Mouse (Mus musculus) liver, adult 2 months (tissue): ENCODE measurements around the gene Fndc3b. TPM values are rescaled to one million over a fixed set of nuclear protein-coding genes. Genes with fewer than 3 reads are reported as not detected.

Experiments used
- DNase-seq: peaks from one replicate; pipeline ENCODE4 v3.0.0-alpha.2; 2011; ENCODE audit warnings: low read depth, low spot score; ENCODE audit errors: extremely low read depth
- H3K27ac ChIP-seq: fragments of 200-500 bp; replicated peaks from 2 replicates; pipeline ENCODE4 v1.5.1; 2012; ENCODE audit warnings: low read depth, mild to moderate bottlenecking, control low read depth, inconsistent platforms, low read length; ENCODE audit not compliant: insufficient read depth
- H3K27me3 ChIP-seq: fragments of 200-500 bp; 2 replicates; pipeline ENCODE4 v1.6.1; 2012; ENCODE audit warnings: mild to moderate bottlenecking, moderate library complexity, low read length, inconsistent platforms; ENCODE audit not compliant: control insufficient read depth, insufficient read depth
- H3K36me3 ChIP-seq: fragments of 200-500 bp; 2 replicates; pipeline ENCODE4 v1.6.1; 2012; ENCODE audit warnings: low read length, inconsistent platforms; ENCODE audit not compliant: control insufficient read depth, insufficient read depth
- H3K4me1 ChIP-seq: fragments of 200-500 bp; 2 replicates; pipeline ENCODE4 v1.6.1; 2011; ENCODE audit warnings: low read length; ENCODE audit not compliant: control insufficient read depth, insufficient read depth
- H3K4me3 ChIP-seq: fragments of 200-500 bp; 2 replicates; pipeline ENCODE4 v1.5.1; 2011; ENCODE audit warnings: low read depth, mild to moderate bottlenecking, control low read depth, low read length, moderate library complexity; ENCODE audit not compliant: insufficient read depth
- H3K79me2 ChIP-seq: fragments of 200-500 bp; 2 replicates; pipeline ENCODE4 v1.6.1; 2012; ENCODE audit warnings: inconsistent platforms, mild to moderate bottlenecking, low read length, moderate library complexity; ENCODE audit not compliant: control insufficient read depth, insufficient read depth
- H3K9ac ChIP-seq: fragments of 200-500 bp; 2 replicates; pipeline ENCODE4 v1.6.1; 2012; ENCODE audit warnings: low read depth, mild to moderate bottlenecking, control low read depth, inconsistent platforms, low read length
- CTCF ChIP-seq: fragments of 200-500 bp; IDR thresholded peaks from 2 replicates; pipeline ENCODE4 v1.5.1; 2011; ENCODE audit warnings: low read depth, low read length, control low read depth
- POLR2A ChIP-seq: fragments of 200-500 bp; IDR thresholded peaks from 2 replicates; pipeline ENCODE4 v1.6.1; 2011; ENCODE audit warnings: low read length, control low read depth; ENCODE audit not compliant: insufficient read depth; ENCODE audit errors: extremely low read depth
- WGBS: fragments of 180-500 bp; shearing (Covaris S2); methylation state at CpG from one replicate; pipeline ENCODE4 v1.1.7; 2018; 5-methylcytosine and 5-hydroxymethylcytosine counted together
- polyA plus RNA-seq: library from polyadenylated mRNA; depleted of rRNA; stranded (reverse); fragments of >200 nt; gene quantifications from 2 replicates; pipeline ENCODE4 v1.2.3, GENCODE M21; 2012
- total RNA-seq: library from RNA; depleted of rRNA; stranded (reverse); fragments of >200 nt; gene quantifications from 2 replicates; pipeline ENCODE4 v1.2.3, GENCODE M21; 2014

The Fndc3b gene
- total and polyA plus RNA-seq, 2 experiments = 3.3 to 9.4 TPM

DNA sequence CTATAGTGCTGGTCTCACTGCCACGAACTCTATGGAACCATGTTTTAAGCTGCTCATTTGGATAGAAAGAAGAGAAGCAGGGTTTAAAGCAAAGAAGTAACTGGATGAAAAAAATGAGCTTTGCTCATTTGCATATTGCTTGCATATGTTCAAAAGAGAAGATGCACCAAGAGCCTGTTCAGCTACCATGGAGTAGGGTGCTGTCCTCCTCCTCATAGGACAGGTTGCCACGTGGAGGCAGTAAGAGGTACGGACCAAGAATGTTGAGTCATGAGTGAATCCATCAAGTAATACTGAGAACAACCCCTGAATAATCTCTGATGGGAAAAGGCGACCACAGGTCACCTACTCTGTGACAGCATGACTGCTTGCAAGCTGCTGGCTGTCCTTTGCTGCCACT is 226.0 kb downstream of the Fndc3b start:
- WGBS = 95% methylated on average over 4 of the region's 4 CpGs
- H3K27ac ChIP-seq = no peak overlapping the region
- no peak overlapping the region for H3K4me3 ChIP-seq
- H3K36me3 ChIP-seq = peaks cover 4% of the 10 kb centered on the region; the same call in 1 of the 2 replicates
- H3K4me1 ChIP-seq = no peaks in the 10 kb centered on the region
- H3K27me3 ChIP-seq = no peaks in the 10 kb centered on the region
- no peaks in the 10 kb centered on the region for H3K79me2 ChIP-seq
- no peak for DNase-seq
- H3K9ac ChIP-seq = no peak overlapping the region
- no peak for TF ChIP-seq POLR2A
- TF ChIP-seq CTCF = no peak

DNA sequence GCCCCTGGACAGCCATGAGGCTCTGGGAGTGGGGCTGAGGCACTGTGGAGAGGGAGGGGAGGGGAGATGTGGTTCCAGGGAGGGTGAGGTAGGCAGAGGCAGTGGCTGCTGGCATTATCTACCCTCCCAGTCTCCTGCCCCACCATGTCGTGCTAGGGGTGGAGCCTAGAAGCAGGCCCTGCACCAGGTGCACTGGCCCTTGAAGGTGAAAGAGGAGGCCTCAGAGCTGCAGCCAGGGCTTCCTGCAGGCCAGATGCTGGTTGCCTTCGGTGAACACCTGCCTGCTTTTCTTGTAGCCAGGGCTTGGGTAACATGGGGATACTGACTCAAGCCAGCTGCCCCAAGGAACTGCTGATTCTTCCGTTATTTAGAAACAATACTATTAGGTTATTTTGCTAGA is 226.4 kb downstream of the Fndc3b start:
- WGBS = 83% methylated on average over 3 of the region's 3 CpGs
- no peak overlapping the region for H3K9ac ChIP-seq
- H3K27me3 ChIP-seq = no peaks in the 10 kb centered on the region
- no peak overlapping the region for H3K4me3 ChIP-seq
- H3K4me1 ChIP-seq = no peaks in the 10 kb centered on the region
- DNase-seq = no peak
- peaks cover 2% of the 10 kb centered on the region; the same call in 1 of the 2 replicates for H3K36me3 ChIP-seq
- no peaks in the 10 kb centered on the region for H3K79me2 ChIP-seq
- H3K27ac ChIP-seq = no peak overlapping the region
- no peak for TF ChIP-seq CTCF
- no peak for TF ChIP-seq POLR2A

DNA sequence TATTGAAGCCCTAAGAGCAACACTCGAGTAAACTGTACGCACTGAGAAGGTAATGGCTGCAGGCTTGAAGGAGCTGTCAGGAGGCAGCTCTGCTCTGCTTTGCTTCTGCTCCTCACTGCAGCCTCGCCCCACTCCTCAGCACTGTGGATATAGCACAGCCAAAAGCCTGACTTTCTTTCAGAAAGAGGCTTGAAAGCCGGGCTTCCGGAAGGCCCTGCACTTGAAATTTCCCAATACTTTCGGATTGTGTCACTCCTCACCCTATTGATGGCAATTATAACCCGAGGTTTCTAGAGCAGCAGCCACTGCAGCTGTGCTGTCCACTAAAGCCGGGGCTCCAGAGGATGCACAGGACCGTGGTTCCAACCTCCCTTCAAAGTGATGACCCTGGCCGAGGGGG is 227.3 kb downstream of the Fndc3b start:
- no peak overlapping the region for H3K27ac ChIP-seq
- H3K36me3 ChIP-seq = no peaks in the 10 kb centered on the region; the same call in 1 of the 2 replicates
- TF ChIP-seq POLR2A (no peak), CTCF (no peak)
- no peaks in the 10 kb centered on the region for H3K79me2 ChIP-seq
- H3K4me1 ChIP-seq = no peaks in the 10 kb centered on the region
- WGBS = 89% methylated on average over 10 of the region's 10 CpGs
- DNase-seq = no peak
- no peak overlapping the region for H3K9ac ChIP-seq
- no peak overlapping the region for H3K4me3 ChIP-seq
- H3K27me3 ChIP-seq = no peaks in the 10 kb centered on the region

DNA sequence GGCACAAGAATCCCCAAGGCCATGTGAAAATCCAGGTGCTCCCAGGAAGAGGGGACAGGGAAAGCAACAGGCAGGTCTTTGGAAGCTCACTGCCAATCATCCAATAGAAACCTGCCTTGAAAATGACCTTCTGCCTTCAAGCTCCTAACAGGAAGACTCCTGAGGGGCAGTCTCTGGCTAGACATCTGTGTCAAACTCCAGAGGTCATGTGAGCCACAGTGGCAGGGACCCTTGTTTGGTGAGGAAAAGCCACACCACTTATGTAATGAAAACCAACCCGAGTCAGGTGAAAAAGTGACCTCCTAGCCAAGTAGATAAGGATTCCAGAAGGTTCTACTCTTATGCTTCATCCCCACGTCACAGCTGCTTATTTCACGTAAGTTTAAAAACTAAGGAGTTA is 227.8 kb downstream of the Fndc3b start:
- WGBS = 86% methylated on average over 3 of the region's 3 CpGs
- DNase-seq = no peak
- Histone ChIP-seq H3K27me3 (no peaks in the 10 kb centered on the region), H3K36me3 (no peaks in the 10 kb centered on the region; the same call in 1 of the 2 replicates), H3K4me1 (no peaks in the 10 kb centered on the region), H3K79me2 (no peaks in the 10 kb centered on the region), H3K27ac (no peak overlapping the region), H3K4me3 (no peak overlapping the region), H3K9ac (no peak overlapping the region)
- TF ChIP-seq CTCF (no peak), POLR2A (no peak)

DNA sequence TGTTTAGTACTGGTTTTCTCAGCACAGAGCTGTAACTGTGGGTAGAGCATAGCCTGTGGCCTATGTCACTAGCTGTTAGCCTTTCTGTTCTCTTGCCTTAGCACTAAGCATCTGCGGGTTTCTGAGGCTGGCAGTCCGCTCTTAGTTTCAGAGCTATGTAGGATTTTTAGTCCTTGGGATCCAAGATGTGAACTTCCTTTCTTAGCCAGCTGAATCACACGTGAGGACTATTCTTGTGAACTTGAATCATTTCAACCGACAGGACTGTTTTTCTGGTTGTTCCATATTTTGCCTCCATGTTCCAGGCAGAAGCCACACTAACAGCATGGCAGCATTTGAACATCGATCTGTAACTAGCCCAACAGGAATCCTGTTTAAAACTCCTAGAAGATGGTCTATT is 229.4 kb downstream of the Fndc3b start:
- no peaks in the 10 kb centered on the region for H3K4me1 ChIP-seq
- H3K27ac ChIP-seq = no peak overlapping the region
- no peak for TF ChIP-seq CTCF
- no peak for TF ChIP-seq POLR2A
- H3K36me3 ChIP-seq = no peaks in the 10 kb centered on the region
- H3K9ac ChIP-seq = no peak overlapping the region
- no peaks in the 10 kb centered on the region for H3K27me3 ChIP-seq
- no peaks in the 10 kb centered on the region for H3K79me2 ChIP-seq
- no peak overlapping the region for H3K4me3 ChIP-seq
- no peak for DNase-seq
- 96% methylated on average over 5 of the region's 5 CpGs for WGBS

DNA sequence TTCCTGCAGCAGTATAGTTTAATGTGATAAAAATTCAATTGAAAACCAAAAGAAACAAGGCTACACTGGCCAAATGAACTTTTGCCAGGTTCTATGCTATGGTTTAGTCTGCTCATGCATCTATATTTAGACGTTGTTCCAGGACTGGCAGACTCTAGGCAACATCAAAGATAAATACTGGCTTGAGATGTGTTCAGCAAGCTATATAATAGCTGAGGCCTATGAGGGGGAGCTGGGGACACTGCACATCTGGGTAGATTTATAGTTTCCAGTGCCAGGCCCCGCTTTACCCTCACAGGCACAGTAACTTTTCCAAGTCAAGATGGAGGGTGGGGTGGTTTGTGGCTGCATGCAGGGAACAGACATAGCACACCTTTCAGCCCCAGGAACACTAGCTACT is 231.7 kb downstream of the Fndc3b start:
- Histone ChIP-seq H3K36me3 (no peaks in the 10 kb centered on the region), H3K4me3 (no peak overlapping the region), H3K27ac (no peak overlapping the region), H3K27me3 (no peaks in the 10 kb centered on the region), H3K4me1 (0 out of 2 replicates have a peak, but pooled peaks cover 2% of the 10 kb centered on the region), H3K79me2 (no peaks in the 10 kb centered on the region), H3K9ac (no peak overlapping the region)
- DNase-seq = no peak
- 90% methylated on average over 2 of the region's 2 CpGs for WGBS
- TF ChIP-seq CTCF (no peak), POLR2A (no peak)
